Mouse (Mus musculus) spleen, embryonic (tissue): ENCODE measurements around the gene Vcan.
"Not testable (repeated sequence)": the region's sequence is repeated elsewhere in the genome, so short reads cannot be mapped to it uniquely, and the experiment has no call there.

Experiments used
- CTCF ChIA-PET: fragments of 350-600 bp; sonication (Branson Sonifier 250); formaldehyde crosslinking; loops from one replicate; lab custom pipeline; 2022; lab: Charles Lee

The Vcan gene

GRCm38 (mm10) chr13:89741766-89742685 lies at the start of gene Vcan:
Vcan (minus strand) TSS chr13:89742509.
- CTCF ChIA-PET, result no interaction called here

DNA sequence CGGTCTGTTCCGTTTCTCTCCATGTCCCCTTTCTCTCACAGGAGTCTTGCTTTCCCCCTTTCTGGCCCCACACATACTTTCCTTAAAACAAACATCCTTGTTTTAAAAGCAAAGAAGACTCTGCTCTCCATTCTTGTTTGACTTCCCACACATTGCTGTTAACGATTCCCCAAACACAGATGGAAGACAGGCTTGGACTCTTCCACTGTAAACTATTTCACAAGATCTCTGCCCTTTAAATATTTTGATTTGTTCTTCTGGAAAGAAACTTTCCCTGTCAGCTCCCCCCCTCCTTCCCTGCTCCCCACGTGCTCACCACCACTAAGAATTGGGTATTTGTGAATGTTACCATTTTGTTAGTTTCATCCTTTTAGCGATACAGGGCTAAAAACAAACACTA lies 49.2 kb upstream of the Vcan start:
- CTCF ChIA-PET, result no interaction called here

GRCm38 (mm10) chr13:89782886-89783285 lies 40.6 kb upstream of the Vcan start:
- CTCF ChIA-PET, result no interaction called here

GRCm38 (mm10) chr13:89780276-89780675 lies 38.0 kb upstream of the Vcan start:
- CTCF ChIA-PET, result no interaction called here

GRCm38 (mm10) chr13:89779208-89779911 lies 37.1 kb upstream of the Vcan start:
- CTCF ChIA-PET, result interaction anchor here (0.7 kb wide), 2 partner anchors 31 to 1940 kb away, joined by 6 to 19 read pairs; no protein-coding TSS in a partner anchor

- CTCF ChIA-PET, result interaction anchor here (0.6 kb wide), 1 partner anchor 417 kb away, joined by 13 read pairs; no protein-coding TSS in a partner anchor
Observed at GRCm38 (mm10) chr13:89777764-89778163, 35.5 kb upstream of the Vcan start.

GRCm38 (mm10) chr13:89777146-89777545 lies 34.8 kb upstream of the Vcan start:
- CTCF ChIA-PET, result interaction anchor here (0.6 kb wide), 1 partner anchor 418 kb away, joined by 13 read pairs; no protein-coding TSS in a partner anchor

GRCm38 (mm10) chr13:89766551-89766950 lies 24.2 kb upstream of the Vcan start:
- CTCF ChIA-PET, result no interaction called here

- CTCF ChIA-PET, result no interaction called here
Observed at GRCm38 (mm10) chr13:89765966-89766365, 23.7 kb upstream of the Vcan start.

- CTCF ChIA-PET, result no interaction called here
Observed at GRCm38 (mm10) chr13:89762339-89762738, 20.0 kb upstream of the Vcan start.

GRCm38 (mm10) chr13:89756347-89756746 lies 14.0 kb upstream of the Vcan start:
- CTCF ChIA-PET, result no interaction called here

DNA sequence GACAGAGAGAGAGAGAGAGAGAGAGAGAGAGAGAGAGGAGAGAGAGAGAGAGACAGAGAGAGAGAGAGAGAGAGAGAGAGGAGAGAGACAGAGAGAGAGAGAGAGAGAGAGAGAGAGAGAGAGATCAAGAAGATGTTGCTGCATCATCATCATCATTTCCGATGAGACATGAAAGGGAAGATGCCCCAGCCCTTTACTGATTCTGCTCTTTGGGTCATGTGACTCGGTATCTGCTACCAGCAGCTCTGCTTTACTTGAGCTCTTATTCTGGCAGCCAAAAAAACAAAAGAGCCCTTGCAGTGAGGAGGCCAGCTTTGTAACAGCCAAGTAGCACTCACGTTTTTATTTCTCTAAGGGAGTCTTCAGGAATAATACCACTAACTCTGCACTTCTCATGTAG lies 8.3 kb upstream of the Vcan start:
- CTCF ChIA-PET, result not testable (repeated sequence)

GRCm38 (mm10) chr13:89743201-89743600 lies 892 bp upstream of the Vcan start:
- CTCF ChIA-PET, result no interaction called here

GRCm38 (mm10) chr13:89742686-89743200 lies 434 bp upstream of the Vcan start:
- CTCF ChIA-PET, result no interaction called here

DNA sequence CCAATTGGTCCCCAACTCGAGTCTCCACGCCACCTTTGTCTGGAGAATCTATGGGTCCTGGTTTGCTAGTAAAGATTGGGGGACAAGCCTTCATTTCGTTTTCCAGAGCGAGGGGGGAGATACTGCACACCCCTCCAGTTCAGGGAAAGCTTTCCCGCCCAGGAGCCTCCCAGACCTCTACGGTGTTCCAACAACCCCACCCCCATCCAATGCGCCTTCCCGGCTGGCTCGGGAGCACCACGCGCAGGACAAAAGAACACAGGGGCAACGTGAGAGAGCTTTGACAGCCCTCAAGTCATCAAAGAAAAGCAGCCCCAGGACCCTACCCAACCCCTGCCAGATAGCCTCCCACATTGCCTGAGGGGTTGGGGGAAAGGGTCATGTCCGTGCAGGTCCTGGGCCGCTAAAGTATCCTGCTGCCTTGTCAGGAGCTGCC lies 1.2 kb downstream of the Vcan start:
- CTCF ChIA-PET, result no interaction called here

- CTCF ChIA-PET, result no interaction called here
Observed at GRCm38 (mm10) chr13:89740243-89741115, 1.8 kb downstream of the Vcan start.

GRCm38 (mm10) chr13:89739696-89740242 lies 2.5 kb downstream of the Vcan start:
- CTCF ChIA-PET, result no interaction called here

DNA sequence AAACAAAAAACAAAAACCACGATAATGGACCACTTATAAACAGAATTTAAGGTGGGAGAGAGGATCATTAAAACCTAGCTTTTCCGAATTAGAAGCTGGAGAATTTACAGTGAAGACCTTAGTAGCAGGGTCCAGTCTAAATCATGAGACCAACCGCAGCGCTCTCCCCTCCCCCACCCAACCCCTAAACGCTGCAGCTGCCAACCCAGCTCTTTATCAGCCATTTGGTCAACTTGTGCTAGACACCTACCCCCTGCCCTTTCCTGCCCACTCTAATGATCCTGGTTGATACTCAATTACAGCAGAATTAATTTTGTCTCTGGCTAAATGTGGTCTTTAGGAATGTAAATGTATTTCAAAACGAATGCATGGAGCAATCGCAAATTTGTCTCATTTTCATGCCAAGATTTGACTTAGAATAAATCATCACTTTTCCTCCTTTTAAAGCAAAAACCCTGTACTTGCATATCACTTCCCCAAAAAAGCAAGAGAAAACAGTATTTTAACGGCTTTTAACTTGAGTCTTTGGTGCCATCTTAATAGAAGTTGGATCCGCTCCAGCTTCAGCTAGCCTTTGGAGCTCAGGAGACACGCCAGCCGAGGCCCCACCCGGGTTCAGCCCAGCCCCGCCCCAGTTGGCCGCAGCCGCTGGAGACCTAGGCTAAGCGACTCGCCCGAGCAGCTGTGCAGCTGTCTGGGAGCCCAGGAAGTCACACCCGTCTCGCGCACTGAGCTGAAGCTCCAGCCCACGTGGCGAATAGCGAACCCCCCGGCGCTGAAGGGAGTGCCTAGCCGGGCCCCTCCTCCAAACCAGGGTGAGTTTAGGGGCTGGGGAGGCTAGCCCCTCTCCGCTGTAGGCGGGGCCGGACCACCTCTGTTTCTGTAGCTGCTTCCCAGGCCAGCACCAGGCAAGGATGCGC lies 3.3 kb downstream of the Vcan start:
- CTCF ChIA-PET, result no interaction called here

GRCm38 (mm10) chr13:89738275-89738674 lies 4.0 kb downstream of the Vcan start:
- CTCF ChIA-PET, result interaction anchor here (0.6 kb wide), 1 partner anchor 289 kb away, joined by 4 read pairs; no protein-coding TSS in a partner anchor

DNA sequence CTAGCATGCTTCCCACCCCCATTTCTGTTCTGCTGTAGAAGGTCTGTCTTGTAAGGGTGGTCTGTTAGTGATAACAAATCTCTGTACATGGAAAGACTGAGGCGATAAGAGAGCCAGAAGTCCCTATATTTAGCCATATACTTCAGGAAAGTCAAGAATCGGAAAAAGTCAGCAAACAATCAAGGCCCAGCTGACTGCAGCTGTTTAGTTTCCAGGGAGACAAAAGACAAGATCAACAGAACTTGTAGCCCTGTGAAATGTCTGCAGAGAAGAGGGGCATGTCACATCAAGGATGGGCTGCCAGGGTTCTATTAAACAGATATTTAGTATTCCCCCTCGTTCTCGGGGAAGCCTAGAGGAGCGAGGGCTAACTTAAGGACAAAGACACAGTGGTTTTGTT lies 7.2 kb downstream of the Vcan start:
- CTCF ChIA-PET, result no interaction called here
